Mouse (Mus musculus): ENCODE measurements at regions not wholly inside any gene's neighbourhood (a gene's known extent, or its start where the extent isn't known, plus 50 kb on each side); places are given as distances from the start of the nearest gene placed in this dataset.
A peak's percentile ranks its signal among the peaks of the same experiment; 100 is the strongest.

GRCm38 (mm10) chr6:89007516-89007915 is 105.5 kb downstream of the Tpra1 start:
- no peak for DNase-seq

GRCm38 (mm10) chr6:89008614-89009171 is 106.6 kb downstream of the Tpra1 start:
- DNase-seq = peak; percentile 12 to 26

GRCm38 (mm10) chr6:89012998-89013689 is 111.1 kb downstream of the Tpra1 start:
- DNase-seq = peak in 1 of 2 experiments; percentile 33

GRCm38 (mm10) chr6:89013690-89014061 is 111.6 kb downstream of the Tpra1 start:
- no peak for DNase-seq

- no peak for DNase-seq
These were observed 122.1 kb downstream of the Tpra1 start for GRCm38 (mm10) chr6:89024101-89024650.

GRCm38 (mm10) chr6:89033433-89034298 is 131.6 kb downstream of the Tpra1 start:
- DNase-seq = peak in 1 of 2 experiments; percentile 17

- DNase-seq = no peak
These were observed 132.4 kb downstream of the Tpra1 start for GRCm38 (mm10) chr6:89034455-89034854.

GRCm38 (mm10) chr6:89035061-89035835 is 133.2 kb downstream of the Tpra1 start:
- DNase-seq = no peak

- no peak for DNase-seq
These were observed 133.7 kb downstream of the Tpra1 start for GRCm38 (mm10) chr6:89035836-89036156.

- no peak for DNase-seq
These were observed 135.3 kb downstream of the Tpra1 start for GRCm38 (mm10) chr6:89037392-89037791.

GRCm38 (mm10) chr6:89037901-89038300 is 135.8 kb downstream of the Tpra1 start:
- DNase-seq = no peak

- DNase-seq = no peak
These were observed 138.9 kb downstream of the Tpra1 start for GRCm38 (mm10) chr6:89040919-89041318.

- no peak for DNase-seq
These were observed 140.6 kb downstream of the Tpra1 start for GRCm38 (mm10) chr6:89042478-89043239.

GRCm38 (mm10) chr6:89045436-89045966 is 143.4 kb downstream of the Tpra1 start:
- DNase-seq = no peak

GRCm38 (mm10) chr6:89046476-89046875 is 144.4 kb downstream of the Tpra1 start:
- DNase-seq = peak in 1 of 2 experiments; percentile 20

GRCm38 (mm10) chr6:89047629-89048332 is 145.7 kb downstream of the Tpra1 start:
- DNase-seq = peak; percentile 19 to 39

- no peak for DNase-seq
These were observed 147.2 kb downstream of the Tpra1 start for GRCm38 (mm10) chr6:89049290-89049689.

- no peak for DNase-seq
These were observed 148.7 kb downstream of the Tpra1 start for GRCm38 (mm10) chr6:89050575-89051270.

- no peak for DNase-seq
These were observed 150.9 kb downstream of the Tpra1 start for GRCm38 (mm10) chr6:89052758-89053460.

GRCm38 (mm10) chr6:89054060-89054459 is 152.0 kb downstream of the Tpra1 start:
- no peak for DNase-seq
